Mouse (Mus musculus) brown adipose tissue, adult 24 weeks (tissue): ENCODE measurements around the gene Vamp4. TPM values are rescaled to one million over a fixed set of nuclear protein-coding genes. Genes with fewer than 3 reads are reported as not detected.

Source experiments
- polyA plus RNA-seq: library from polyadenylated mRNA; stranded (reverse); fragments of >200 nt; gene quantifications from 2 replicates; pipeline ENCODE4 v1.2.4, GENCODE M21; 2012; ENCODE audit not compliant: missing spikeins, insufficient read depth, insufficient read length

The Vamp4 gene
- polyA plus RNA-seq, 1 experiment: 27.5 TPM

Other genes starting within 250 kb of the Vamp4 start
- 3.0 and 3.2 TPM in 2 replicates for gene Dnm3, start 92.5 kb upstream of the Vamp4 start, polyA plus RNA-seq
- gene Mettl13, start 22.0 kb upstream of the Vamp4 start, polyA plus RNA-seq: 1.8 TPM in 2 replicates
- 4.3 and 9.4 TPM in 2 replicates for gene Myoc, start 68.6 kb downstream of the Vamp4 start, polyA plus RNA-seq
- not detected in 2 replicates for gene Myocos, start 87.7 kb downstream of the Vamp4 start, polyA plus RNA-seq
- gene Prrc2c, start 170.0 kb downstream of the Vamp4 start, polyA plus RNA-seq: 23.5 and 30.4 TPM in 2 replicates
- gene Fmo4, start 243.5 kb downstream of the Vamp4 start, polyA plus RNA-seq: 0.79 and 1.2 TPM in 2 replicates